Mouse (Mus musculus) neural tube, embryonic 14.5 days (tissue): Measurements from ENCODE around the gene Adamts1. TPM values are rescaled to one million over a fixed set of nuclear protein-coding genes. Genes with fewer than 3 reads are reported as not detected.

Source experiments
- ATAC-seq: fragments of 200-750 bp; cut with Nextera tagmentation; 2 replicates; pipeline ENCODE4 v1.8.0; 2017; ENCODE audit warnings: low read depth, mild to moderate bottlenecking, moderate TSS enrichment, moderate library complexity
- H3K27ac ChIP-seq: fragments of 300-500 bp; sonication (generic); 2 replicates; pipeline ENCODE4 v1.5.1; 2014; ENCODE audit warnings: low read depth, mild to moderate bottlenecking, control low read depth, low read length, moderate library complexity, mixed read lengths
- H3K27me3 ChIP-seq: fragments of 300-500 bp; sonication (generic); 2 replicates; pipeline ENCODE4 v1.6.1; 2014; ENCODE audit warnings: low read length; ENCODE audit not compliant: control insufficient read depth, insufficient read depth
- H3K36me3 ChIP-seq: fragments of 300-500 bp; sonication (generic); 2 replicates; pipeline ENCODE4 v1.6.1; 2014; ENCODE audit warnings: low read length, mixed read lengths; ENCODE audit not compliant: control insufficient read depth, insufficient read depth
- H3K4me1 ChIP-seq: fragments of 300-500 bp; sonication (generic); 2 replicates; pipeline ENCODE4 v1.6.1; 2014; ENCODE audit warnings: low read length; ENCODE audit not compliant: control insufficient read depth, insufficient read depth
- H3K4me2 ChIP-seq: fragments of 300-500 bp; sonication (generic); 2 replicates; pipeline ENCODE4 v1.6.1; 2014; ENCODE audit warnings: mild to moderate bottlenecking, low read depth, low read length, control low read depth
- H3K4me3 ChIP-seq: fragments of 300-500 bp; sonication (generic); 2 replicates; pipeline ENCODE4 v1.5.1; 2014; ENCODE audit warnings: low read depth, low read length, control low read depth, mixed read lengths
- H3K9ac ChIP-seq: fragments of 300-500 bp; sonication (generic); replicated peaks from 2 replicates; pipeline ENCODE4 v1.6.1; 2014; ENCODE audit warnings: low read depth, mild to moderate bottlenecking, control low read depth, low read length, mixed read lengths
- H3K9me3 ChIP-seq: fragments of 300-500 bp; sonication (generic); 2 replicates; pipeline ENCODE4 v1.6.1; 2016; ENCODE audit warnings: low read length; ENCODE audit not compliant: control insufficient read depth
- WGBS: fragments of 180-500 bp; shearing (Covaris S2); extraction: QIAGEN DNeasy Blood & Tissue Kit; methylation state at CpG from one replicate; pipeline ENCODE4 v1.1.7; 2014; 5-methylcytosine and 5-hydroxymethylcytosine counted together
- polyA plus RNA-seq: library from polyadenylated mRNA; unstranded; fragments of >200 nt; fragmentation: Nextera tagmentation; extraction: Ambion mirVana; gene quantifications from 2 replicates; pipeline ENCODE4 v1.2.1, GENCODE M21; 2014

Gene Adamts1
- polyA plus RNA-seq, 1 experiment from 2014 or later, result 2.8 TPM

DNA sequence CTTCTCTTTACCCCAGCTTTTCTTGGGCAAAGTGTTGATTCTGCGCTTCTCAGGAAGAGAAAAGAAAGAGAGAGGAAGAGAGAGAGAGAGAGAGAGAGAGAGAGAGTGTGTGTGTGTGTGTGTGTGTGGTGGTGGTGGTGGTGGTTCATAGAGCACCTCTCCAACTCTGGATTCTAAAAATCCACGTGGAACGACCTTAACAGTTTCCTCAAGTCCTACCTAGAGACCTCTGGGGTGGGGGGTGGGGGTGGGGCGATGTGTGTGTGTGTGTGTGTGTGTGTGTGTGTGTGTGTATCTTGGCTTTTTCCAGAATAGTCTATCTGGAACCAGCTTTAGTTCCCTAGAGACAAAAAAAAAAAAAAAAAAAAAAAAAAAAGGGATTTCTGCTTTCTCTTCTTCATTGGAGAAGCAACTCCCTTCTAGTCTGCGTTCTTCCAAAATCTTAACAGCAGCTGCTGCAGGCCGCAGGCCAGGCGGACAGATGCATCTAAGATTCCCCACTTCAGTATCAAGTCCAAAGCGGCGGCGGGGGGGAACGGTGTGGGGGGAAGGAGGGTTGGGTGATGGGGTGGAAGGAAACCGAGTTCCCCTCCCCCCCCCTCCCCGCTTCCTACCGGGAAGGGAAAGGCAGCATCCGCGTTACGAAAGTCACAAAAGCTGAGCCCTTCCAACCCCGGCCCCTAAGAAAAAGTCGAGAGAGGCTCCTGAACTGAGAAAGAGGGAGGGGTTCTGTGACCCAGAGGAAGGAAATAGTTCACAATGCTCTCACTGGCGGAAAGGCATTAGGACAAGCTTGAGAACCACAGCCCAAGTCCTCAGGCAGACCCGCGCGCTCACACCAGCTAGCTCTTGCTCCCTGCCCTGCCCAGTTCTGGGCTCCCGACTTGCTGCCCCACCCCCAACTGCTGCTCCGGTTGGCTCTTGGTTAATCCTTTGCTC is 969 bp upstream of the Adamts1 start:
- ATAC-seq, result no peak
- Histone ChIP-seq H3K4me2 (peak overlapping the region; percentile 99), H3K4me1 (peaks cover 6% of the 10 kb centered on the region; the same call in 1 of the 2 replicates), H3K36me3 (no peaks in the 10 kb centered on the region), H3K9me3 (no peaks in the 10 kb centered on the region), H3K9ac (peak overlapping the region; percentile 61), H3K27ac (peak overlapping the region; percentile 45), H3K4me3 (peak overlapping the region; percentile 58), H3K27me3 (peaks cover 3% of the 10 kb centered on the region; the same call in 1 of the 2 replicates)
- under 1% methylated on average over 24 of the region's 25 CpGs for WGBS

DNA sequence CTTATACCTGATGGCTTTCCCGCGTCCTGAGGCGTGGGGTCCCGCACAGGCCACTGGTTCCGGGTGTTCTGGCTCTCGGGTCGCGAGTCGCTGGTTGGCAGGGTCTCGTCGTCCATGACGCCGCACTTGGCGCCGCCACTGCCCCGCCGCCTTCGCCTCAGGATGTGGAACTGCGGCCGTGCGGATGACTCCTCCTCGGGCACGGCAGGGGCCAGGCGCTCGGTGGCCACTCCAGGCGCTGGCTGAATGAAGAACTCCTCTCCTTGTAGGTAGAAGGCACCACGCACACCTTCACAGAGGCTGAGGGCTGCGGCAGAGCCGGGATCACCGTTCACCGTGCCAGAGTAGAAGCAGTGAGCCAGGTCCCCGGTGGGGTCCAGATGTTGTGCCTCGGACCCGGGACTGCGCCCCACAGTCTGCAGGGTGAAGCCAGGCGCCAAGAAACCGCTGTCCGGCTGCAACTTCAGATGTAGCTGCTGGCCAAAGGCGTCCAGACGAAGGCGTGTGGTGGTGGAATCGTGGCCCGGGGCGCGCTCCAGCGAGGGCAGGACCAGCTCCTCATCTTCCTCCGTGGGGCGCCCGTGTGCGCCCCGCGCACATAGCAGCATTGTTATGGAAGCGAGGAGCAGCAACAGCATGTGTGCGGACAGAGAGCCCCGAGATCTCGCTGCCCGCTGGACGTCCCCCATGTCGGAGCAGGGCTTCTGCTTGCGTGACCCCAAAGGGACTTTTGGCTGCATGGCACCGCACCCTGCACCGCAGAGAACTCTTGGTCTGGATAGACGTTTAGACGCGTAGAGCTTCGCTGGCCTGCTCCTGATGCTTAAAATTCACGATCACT is 722 bp downstream of the Adamts1 start:
- Histone ChIP-seq H3K4me2 (peak overlapping the region; percentile 99), H3K27me3 (peaks cover 3% of the 10 kb centered on the region; the same call in 1 of the 2 replicates), H3K27ac (peak overlapping the region; percentile 35), H3K9me3 (no peaks in the 10 kb centered on the region), H3K4me1 (peaks cover 6% of the 10 kb centered on the region; the same call in 1 of the 2 replicates), H3K36me3 (no peaks in the 10 kb centered on the region), H3K9ac (peak overlapping the region; percentile 61), H3K4me3 (peak overlapping the region; percentile 58)
- WGBS, result under 1% methylated on average over 65 of the region's 67 CpGs
- ATAC-seq, result peak; percentile 16

DNA sequence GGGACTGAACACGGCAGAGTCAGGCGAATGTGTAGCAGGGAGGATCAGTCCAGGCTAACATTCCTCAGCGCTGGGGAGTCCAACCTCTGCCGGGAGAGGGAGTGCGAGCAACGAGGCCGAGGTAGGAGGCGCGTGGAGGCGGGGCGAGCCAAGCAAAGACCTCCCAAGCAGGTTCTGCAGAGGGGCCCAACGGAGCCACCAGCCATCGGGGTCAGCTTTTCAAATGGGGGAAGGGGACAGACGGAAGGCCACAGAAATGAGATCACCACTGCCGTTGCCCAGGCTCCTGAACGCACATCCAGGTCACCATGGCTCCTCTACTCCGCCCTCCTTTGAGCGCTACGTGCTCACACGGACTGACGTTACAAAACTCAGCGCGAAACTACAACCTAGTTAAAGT is 1.7 kb downstream of the Adamts1 start:
- peak overlapping the region; percentile 99 for H3K4me2 ChIP-seq
- H3K4me3 ChIP-seq, result peak overlapping the region; percentile 58
- peak overlapping the region; percentile 66 for H3K27ac ChIP-seq
- peaks cover 6% of the 10 kb centered on the region; the same call in 1 of the 2 replicates for H3K4me1 ChIP-seq
- under 1% methylated on average over 23 of the region's 23 CpGs for WGBS
- peaks cover 3% of the 10 kb centered on the region; the same call in 1 of the 2 replicates for H3K27me3 ChIP-seq
- H3K36me3 ChIP-seq, result no peaks in the 10 kb centered on the region
- no peaks in the 10 kb centered on the region for H3K9me3 ChIP-seq
- ATAC-seq, result peak; percentile 82
- peak overlapping the region; percentile 61 for H3K9ac ChIP-seq

DNA sequence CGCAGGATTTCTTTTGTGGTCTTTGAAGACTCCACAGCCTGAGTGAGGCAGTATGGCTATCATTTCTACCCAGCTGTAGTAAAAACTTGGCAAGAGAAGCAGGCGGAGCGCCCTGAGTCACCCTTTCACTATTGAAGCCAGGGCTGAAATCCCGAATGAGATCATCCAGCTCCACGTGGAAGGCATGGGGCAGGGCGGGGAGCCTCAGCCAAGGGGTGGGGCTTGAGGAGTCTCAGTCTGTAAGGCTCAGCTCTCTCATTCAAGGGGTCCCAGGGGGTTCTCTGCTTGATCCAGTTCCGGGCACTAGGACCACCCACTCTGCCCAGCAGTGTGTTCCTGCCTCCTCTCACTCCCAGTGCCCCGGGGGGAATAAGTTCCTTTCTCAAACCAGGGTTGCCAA is 2.2 kb downstream of the Adamts1 start:
- Histone ChIP-seq H3K4me3 (peak overlapping the region; percentile 58), H3K4me2 (peak overlapping the region; percentile 99), H3K36me3 (no peaks in the 10 kb centered on the region), H3K27me3 (peaks cover 3% of the 10 kb centered on the region; the same call in 1 of the 2 replicates), H3K9ac (peak overlapping the region; percentile 61), H3K27ac (peak overlapping the region; percentile 66), H3K9me3 (no peaks in the 10 kb centered on the region), H3K4me1 (peaks cover 6% of the 10 kb centered on the region; the same call in 1 of the 2 replicates)
- ATAC-seq, result peak; percentile 81
- 2% methylated on average over 8 of the region's 8 CpGs for WGBS

DNA sequence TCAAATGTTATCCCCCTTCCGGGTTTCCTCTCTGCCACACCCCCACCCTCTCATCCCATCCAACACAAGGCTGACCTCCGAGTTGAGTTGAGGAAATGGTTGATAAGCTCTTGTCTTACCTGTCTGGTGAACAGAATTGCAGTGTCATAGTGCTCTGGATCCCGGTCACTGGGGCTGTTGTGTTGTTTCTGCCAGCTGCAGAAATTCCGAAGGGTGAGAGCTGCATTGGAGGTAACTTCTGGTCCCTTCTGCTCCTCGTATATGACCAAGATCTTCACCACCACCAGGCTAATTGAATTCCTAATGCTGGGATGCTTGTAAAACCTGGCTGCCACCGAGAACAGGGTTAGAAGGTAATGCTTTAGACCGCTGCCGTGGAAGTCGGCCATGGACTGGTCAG is 2.9 kb downstream of the Adamts1 start:
- no peak for ATAC-seq
- peak overlapping the region; percentile 99; the same call in 1 of the 2 replicates for H3K4me2 ChIP-seq
- H3K27ac ChIP-seq, result no peak overlapping the region
- peaks cover 6% of the 10 kb centered on the region; the same call in 1 of the 2 replicates for H3K4me1 ChIP-seq
- WGBS, result 67% methylated on average over 9 of the region's 9 CpGs
- no peak overlapping the region for H3K9ac ChIP-seq
- H3K9me3 ChIP-seq, result no peaks in the 10 kb centered on the region
- no peaks in the 10 kb centered on the region for H3K36me3 ChIP-seq
- H3K4me3 ChIP-seq, result no peak overlapping the region; the same call in 1 of the 2 replicates
- H3K27me3 ChIP-seq, result peaks cover 3% of the 10 kb centered on the region; the same call in 1 of the 2 replicates

DNA sequence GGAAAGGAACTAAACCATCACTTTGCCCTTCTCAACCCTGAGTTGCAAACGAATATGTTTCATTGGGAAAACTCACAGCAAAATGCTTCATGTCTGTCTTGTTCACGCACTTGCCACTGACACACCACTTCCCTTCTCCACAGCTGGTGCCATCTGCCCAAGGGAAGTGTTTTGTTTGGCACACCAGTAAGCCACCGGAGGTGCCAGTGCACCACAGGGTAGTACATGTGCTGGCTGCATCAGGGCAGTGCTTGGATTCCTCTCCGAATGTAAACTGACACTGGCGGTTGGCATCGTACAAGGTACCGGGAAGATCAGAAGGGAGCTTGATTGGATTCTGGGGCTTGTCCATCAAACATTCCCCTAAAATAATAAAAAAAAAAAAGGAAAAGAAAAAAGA is 4.6 kb downstream of the Adamts1 start:
- ATAC-seq, result no peak
- H3K27ac ChIP-seq, result no peak overlapping the region
- no peak overlapping the region for H3K4me2 ChIP-seq
- WGBS, result 93% methylated on average over 7 of the region's 7 CpGs
- peaks cover 3% of the 10 kb centered on the region; the same call in 1 of the 2 replicates for H3K4me1 ChIP-seq
- H3K9ac ChIP-seq, result no peak overlapping the region
- no peaks in the 10 kb centered on the region for H3K36me3 ChIP-seq
- peaks cover 3% of the 10 kb centered on the region; the same call in 1 of the 2 replicates for H3K27me3 ChIP-seq
- H3K9me3 ChIP-seq, result no peaks in the 10 kb centered on the region
- H3K4me3 ChIP-seq, result no peak overlapping the region

- Histone ChIP-seq H3K27ac (no peak overlapping the region), H3K4me3 (no peak overlapping the region), H3K4me1 (peaks cover 3% of the 10 kb centered on the region; the same call in 1 of the 2 replicates), H3K4me2 (no peak overlapping the region), H3K9ac (no peak overlapping the region), H3K9me3 (no peaks in the 10 kb centered on the region), H3K27me3 (peaks cover 3% of the 10 kb centered on the region; the same call in 1 of the 2 replicates), H3K36me3 (no peaks in the 10 kb centered on the region)
- WGBS, result 97% methylated on average over 4 of the region's 4 CpGs
- no peak for ATAC-seq
Measured at GRCm38 (mm10) chr16:85797161-85797560, 5.8 kb downstream of the Adamts1 start.

DNA sequence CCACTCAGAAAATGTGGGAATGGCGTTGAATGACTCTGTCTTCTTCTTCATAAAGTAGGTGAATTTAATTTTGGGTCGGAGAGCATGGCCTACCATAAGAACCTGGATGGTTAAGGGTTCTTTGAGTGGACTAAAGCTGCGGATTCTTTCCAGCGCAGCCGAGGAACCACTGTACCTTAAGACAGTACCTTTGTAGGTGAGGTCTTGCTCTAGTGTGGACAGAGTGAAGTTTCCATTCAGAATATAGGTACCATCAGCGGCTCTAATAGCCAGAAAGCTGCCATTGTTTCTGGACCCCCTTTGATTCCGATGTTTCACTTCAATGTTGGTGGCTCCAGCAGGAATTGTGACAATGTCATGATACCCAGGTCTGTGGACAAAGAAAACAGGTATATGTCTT is 7.2 kb downstream of the Adamts1 start:
- H3K4me3 ChIP-seq, result no peak overlapping the region
- peaks cover under 1% of the 10 kb centered on the region; the same call in 1 of the 2 replicates for H3K4me1 ChIP-seq
- ATAC-seq, result no peak
- no peak overlapping the region for H3K9ac ChIP-seq
- no peak overlapping the region for H3K27ac ChIP-seq
- no peaks in the 10 kb centered on the region for H3K27me3 ChIP-seq
- H3K9me3 ChIP-seq, result no peaks in the 10 kb centered on the region
- H3K4me2 ChIP-seq, result no peak overlapping the region
- 95% methylated on average over 7 of the region's 7 CpGs for WGBS
- no peaks in the 10 kb centered on the region for H3K36me3 ChIP-seq
